ENCODE assay signal across 8 mouse cellular contexts in the genomic region with DNA sequence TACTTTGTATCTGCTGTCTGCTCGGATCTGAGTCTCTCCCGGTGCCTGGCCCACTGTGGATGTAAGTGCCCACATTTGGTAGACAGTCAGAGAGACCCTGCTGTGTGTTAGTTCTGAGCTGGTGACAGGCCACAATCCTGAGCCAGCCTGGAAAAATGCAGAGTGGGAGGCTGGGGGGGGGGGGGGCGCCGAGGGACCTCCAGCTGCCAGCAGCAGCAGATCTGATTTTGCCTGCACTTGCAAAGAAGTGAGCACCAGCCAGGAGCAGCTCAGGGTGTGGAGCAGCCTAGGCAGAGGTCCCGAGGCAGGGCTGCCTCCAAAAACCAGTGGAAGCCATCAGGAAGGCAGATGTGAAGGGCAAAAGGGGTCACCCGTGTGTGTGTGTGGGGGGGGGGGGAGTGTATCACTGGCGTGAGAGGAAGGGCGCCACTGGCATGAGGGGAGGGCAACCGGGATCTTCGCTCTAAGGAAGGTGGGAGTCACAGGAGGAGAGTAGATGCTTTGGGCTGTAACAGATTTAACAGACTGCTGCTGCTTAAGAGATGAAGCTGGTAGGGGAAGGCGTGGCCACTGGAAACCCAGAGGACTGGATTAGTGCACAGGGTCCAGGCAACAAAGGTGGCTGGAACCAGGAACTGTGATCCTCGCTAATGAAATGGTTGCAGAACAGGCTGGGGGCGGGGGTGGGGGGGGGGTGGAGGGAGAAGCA.
DNase-seq lines count a peak whose midpoint lies in the region; ATAC-seq and TF ChIP-seq lines count a peak whose summit lies in the region.

No protein-coding gene starts in this region.

- TF ChIP-seq CTCF in midbrain, postnatal 0 days (IDR thresholded peaks at IDR 0.05), result no peak

- H3K27me3 ChIP-seq in kidney, embryonic 15.5 days, result 0 out of 2 replicates have a peak, but pooled peaks cover 2% of the 10 kb centered on the region
- peaks cover 5% of the 10 kb centered on the region; the same call in 1 of the 2 replicates for H3K27me3 ChIP-seq in hindbrain, embryonic 10.5 days (ENCODE audit: insufficient read depth, poor library complexity, severe bottlenecking)
- H3K27me3 ChIP-seq in midbrain, postnatal 0 days (ENCODE audit: insufficient read depth, low read length), result no peaks in the 10 kb centered on the region

- H3K4me1 ChIP-seq in kidney, embryonic 15.5 days, result peaks cover 39% of the 10 kb centered on the region
- H3K4me1 ChIP-seq in hindbrain, embryonic 10.5 days (replicated peaks), result peaks cover 60% of the 10 kb centered on the region
- peaks cover 15% of the 10 kb centered on the region for H3K4me1 ChIP-seq in midbrain, postnatal 0 days (ENCODE audit: insufficient read depth, low read length)

- DNase-seq in kidney, postnatal 25 days, result no peak
- DNase-seq in ZHBTc4 (ENCODE audit: low read depth, low spot score), result peak; percentile 41
- DNase-seq in hindbrain, embryonic 10.5 days (ENCODE audit: low spot score), result peak; percentile 56
- DNase-seq in midbrain, postnatal 0 days (ENCODE audit: low spot score), result peak; percentile 64
- no peak for DNase-seq in ovary, postnatal 14 days (ENCODE audit: low spot score)
- no peak for DNase-seq in spleen, adult 12 weeks (ENCODE audit: low spot score)
- DNase-seq in adrenal gland, postnatal 25 days, result no peak

- no peak overlapping the region for H3K9ac ChIP-seq in kidney, embryonic 15.5 days
- H3K9ac ChIP-seq in midbrain, postnatal 0 days (replicated peaks; ENCODE audit: low read length, poor library complexity, severe bottlenecking), result peak overlapping the region; percentile 29; the same call in 1 of the 2 replicates

- H3K36me3 ChIP-seq in kidney, embryonic 15.5 days, result no peaks in the 10 kb centered on the region
- no peaks in the 10 kb centered on the region for H3K36me3 ChIP-seq in hindbrain, embryonic 10.5 days
- no peaks in the 10 kb centered on the region for H3K36me3 ChIP-seq in midbrain, postnatal 0 days (ENCODE audit: insufficient read depth, low read length)

- H3K4me3 ChIP-seq in kidney, embryonic 15.5 days (replicated peaks), result peak overlapping the region; percentile 35
- H3K4me3 ChIP-seq in hindbrain, embryonic 10.5 days, result peak overlapping the region; percentile 45
- H3K4me3 ChIP-seq in midbrain, postnatal 0 days (ENCODE audit: low read depth, low read length), result no peak overlapping the region; the same call in 1 of the 2 replicates

- 14% methylated on average over 13 of the region's 13 CpGs for WGBS in kidney, embryonic 15.5 days
- 6% methylated on average over 13 of the region's 13 CpGs for WGBS in hindbrain, embryonic 10.5 days
- WGBS in midbrain, postnatal 0 days, result 14% methylated on average over 11 of the region's 13 CpGs

- peak overlapping the region; percentile 70 for H3K4me2 ChIP-seq in kidney, embryonic 15.5 days
- peak overlapping the region; percentile 38 for H3K4me2 ChIP-seq in midbrain, postnatal 0 days (ENCODE audit: low read depth, low read length, poor library complexity, severe bottlenecking)

- ATAC-seq in kidney, embryonic 15.5 days (replicated peaks; ENCODE audit: low FRiP score), result peak; percentile 41
- ATAC-seq in midbrain, postnatal 0 days (ENCODE audit: low FRiP score), result peak; percentile 55

- H3K9me3 ChIP-seq in kidney, embryonic 15.5 days (replicated peaks), result no peaks in the 10 kb centered on the region
- H3K9me3 ChIP-seq in hindbrain, embryonic 10.5 days, result no peaks in the 10 kb centered on the region
- H3K9me3 ChIP-seq in midbrain, postnatal 0 days (ENCODE audit: low read length), result no peaks in the 10 kb centered on the region

- H3K27ac ChIP-seq in kidney, embryonic 15.5 days, result peak overlapping the region; percentile 70
- H3K27ac ChIP-seq in hindbrain, embryonic 10.5 days, result peak overlapping the region; percentile 89
- H3K27ac ChIP-seq in midbrain, postnatal 0 days (ENCODE audit: low read depth, low read length), result peak overlapping the region; percentile 80

Comparison
In these comparisons a context has a peak if more than half of its experiments do, and no peak if none do; other contexts are left out.
1. DNase-seq: peak in ZHBTc4 (single experiment), hindbrain, embryonic 10.5 days (single experiment) and midbrain, postnatal 0 days (single experiment); none in kidney, postnatal 25 days (0 of 2), ovary, postnatal 14 days (single experiment), spleen, adult 12 weeks (single experiment) and adrenal gland, postnatal 25 days (single experiment).
2. Peak in every context shown above with its lines, with median percentiles within 50 percentile points of each other: H3K27ac ChIP-seq.